Mouse (Mus musculus) liver, adult 2 months (tissue): ENCODE data around the gene Gnl2.

Source experiments
- CTCF ChIP-seq: fragments of 200-500 bp; IDR thresholded peaks from 2 replicates; pipeline ENCODE4 v1.5.1; 2011; ENCODE audit warnings: low read depth, low read length, control low read depth
- POLR2A ChIP-seq: fragments of 200-500 bp; IDR thresholded peaks from 2 replicates; pipeline ENCODE4 v1.6.1; 2011; ENCODE audit warnings: low read length, control low read depth; ENCODE audit not compliant: insufficient read depth; ENCODE audit errors: extremely low read depth

DNA sequence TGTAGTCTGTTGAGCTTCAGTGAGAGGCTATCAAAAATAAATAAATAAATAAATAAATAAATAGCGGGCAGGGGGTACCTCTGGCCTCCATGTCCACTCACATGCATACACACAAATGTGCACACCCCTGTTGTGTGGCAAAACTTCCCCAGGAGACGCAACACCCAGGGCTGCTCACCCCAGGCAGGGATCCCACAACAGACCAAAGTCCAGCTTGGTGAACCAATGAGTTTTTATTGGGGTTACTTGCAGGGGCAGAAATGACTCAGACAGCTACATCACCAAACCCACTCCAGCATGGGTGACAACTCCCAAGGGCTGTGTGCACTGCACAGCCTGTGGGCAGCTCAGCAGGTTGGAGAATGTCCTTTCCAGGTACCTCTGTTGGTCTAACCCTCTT, 61.3 kb downstream of the Gnl2 start:
- TF ChIP-seq POLR2A = no peak
- TF ChIP-seq CTCF = no peak
